Mouse (Mus musculus): Measurements from ENCODE around the gene Camk2g. TPM values are rescaled to one million over a fixed set of nuclear protein-coding genes. Genes with fewer than 3 reads are reported as not detected.

The Camk2g gene
- polyA plus RNA-seq, 1 experiment from 2014 or later, result 55.0 TPM

Small RNA genes within 50 kb of the gene (microRNA-seq; reads per million reads assigned to microRNA genes)
- gene Mir6946, result not detected

Other genes with a start within 250 kb of the Camk2g start
- 29.3 and 33.0 TPM in 2 replicates for gene Ppp3cb, start 247.5 kb downstream of the Camk2g start, polyA plus RNA-seq (2015; fragmentation: Nextera tagmentation; extraction: Ambion mirVana)
- 3.9 and 5.5 TPM in 2 replicates for gene Usp54, start 153.0 kb downstream of the Camk2g start, polyA plus RNA-seq (2015; fragmentation: Nextera tagmentation; extraction: Ambion mirVana)
- 14.3 and 19.2 TPM in 2 replicates for gene Myoz1, start 137.5 kb downstream of the Camk2g start, polyA plus RNA-seq (2015; fragmentation: Nextera tagmentation; extraction: Ambion mirVana)
- gene Synpo2l, start 125.7 kb downstream of the Camk2g start, polyA plus RNA-seq (2015; fragmentation: Nextera tagmentation; extraction: Ambion mirVana), result 131 and 134 TPM in 2 replicates
- 68.8 and 69.5 TPM in 2 replicates for gene Sec24c, start 119.8 kb downstream of the Camk2g start, polyA plus RNA-seq (2015; fragmentation: Nextera tagmentation; extraction: Ambion mirVana)
- gene Fut11, start 99.1 kb downstream of the Camk2g start, polyA plus RNA-seq (2015; fragmentation: Nextera tagmentation; extraction: Ambion mirVana), result 15.3 and 17.4 TPM in 2 replicates
- 199 and 200 TPM in 2 replicates for gene Chchd1, start 91.1 kb downstream of the Camk2g start, polyA plus RNA-seq (2015; fragmentation: Nextera tagmentation; extraction: Ambion mirVana)
- 23.0 and 23.4 TPM in 2 replicates for gene Zswim8, start 86.5 kb downstream of the Camk2g start, polyA plus RNA-seq (2015; fragmentation: Nextera tagmentation; extraction: Ambion mirVana)
- gene Ndst2, start 59.5 kb downstream of the Camk2g start, polyA plus RNA-seq (2015; fragmentation: Nextera tagmentation; extraction: Ambion mirVana), result 13.8 and 14.9 TPM in 2 replicates
- gene Plau, start 42.6 kb upstream of the Camk2g start, polyA plus RNA-seq (2015; fragmentation: Nextera tagmentation; extraction: Ambion mirVana), result 1.4 and 2.3 TPM in 2 replicates
- 67.1 and 69.8 TPM in 2 replicates for gene Vcl, start 135.3 kb upstream of the Camk2g start, polyA plus RNA-seq (2015; fragmentation: Nextera tagmentation; extraction: Ambion mirVana)

Data from heart, embryonic 13.5 days (tissue).